Mouse (Mus musculus) B cell, adult 2 months (primary cell): Measurements from ENCODE around the gene Prkd2.

Experiments used
- DNase-seq, 2 experiments: peaks; one replicate each; pipeline ENCODE4 v3.0.0; 2022

Prkd2 gene

DNA sequence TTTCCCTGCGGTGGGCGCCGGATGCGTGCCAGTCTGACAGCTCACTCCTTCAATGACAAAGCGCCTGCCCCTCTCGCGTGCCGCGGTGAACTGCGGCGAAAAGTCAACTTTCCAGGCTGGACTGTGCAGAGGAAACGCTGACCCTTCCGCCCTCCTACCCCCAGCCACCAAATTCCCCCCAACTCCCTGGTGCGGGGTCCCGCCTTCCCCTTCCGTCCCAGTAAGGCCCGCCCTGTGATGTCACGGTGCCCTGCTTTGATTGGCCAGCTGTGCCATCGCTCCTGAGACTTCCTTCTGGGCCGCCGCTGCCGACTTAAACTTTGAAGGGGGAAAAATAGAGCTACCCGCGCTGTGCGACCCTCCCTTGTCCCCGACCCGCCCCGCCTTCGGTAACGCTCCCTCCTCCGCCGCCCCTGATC is at the start of gene Prkd2:
TSS of gene Prkd2 (plus strand) at position 258 of the 419 bp plus-strand sequence.
- DNase-seq = peak; percentile 88 to 89

DNA sequence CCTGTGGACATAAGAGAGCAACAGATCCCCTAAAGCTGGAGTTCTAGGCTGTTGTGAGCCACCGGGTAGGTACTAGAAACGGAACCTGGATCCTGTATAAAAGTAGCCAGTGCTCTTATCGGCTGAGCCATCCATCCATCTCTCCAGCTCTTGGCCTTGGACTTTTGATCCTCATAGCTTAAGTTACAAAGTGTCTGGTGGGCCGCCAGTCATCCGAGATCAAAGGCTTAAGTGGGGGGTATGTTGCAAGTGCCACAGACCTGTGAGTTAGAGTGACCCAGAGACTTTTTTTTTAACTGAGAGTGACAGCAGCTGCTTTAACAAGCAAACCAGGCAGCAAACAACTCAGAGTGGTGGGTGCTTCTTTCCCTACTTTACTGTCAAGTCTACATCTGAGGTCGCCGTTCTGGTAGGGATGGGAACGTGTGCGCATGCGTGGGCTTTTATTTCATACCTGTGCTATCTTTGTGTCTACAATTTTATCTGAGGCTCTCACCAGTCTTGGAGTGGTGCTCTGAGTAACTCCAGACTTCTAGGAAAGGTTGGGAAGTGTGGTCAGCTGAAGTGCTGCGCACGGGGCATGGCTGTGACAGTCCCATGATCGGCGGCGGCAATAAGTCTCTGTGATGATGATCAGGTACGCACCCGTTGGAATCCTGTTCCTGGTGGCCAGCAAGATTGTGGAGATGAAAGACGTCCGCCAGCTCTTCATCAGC is 49.5 kb upstream of the Prkd2 start:
- no peak for DNase-seq

DNA sequence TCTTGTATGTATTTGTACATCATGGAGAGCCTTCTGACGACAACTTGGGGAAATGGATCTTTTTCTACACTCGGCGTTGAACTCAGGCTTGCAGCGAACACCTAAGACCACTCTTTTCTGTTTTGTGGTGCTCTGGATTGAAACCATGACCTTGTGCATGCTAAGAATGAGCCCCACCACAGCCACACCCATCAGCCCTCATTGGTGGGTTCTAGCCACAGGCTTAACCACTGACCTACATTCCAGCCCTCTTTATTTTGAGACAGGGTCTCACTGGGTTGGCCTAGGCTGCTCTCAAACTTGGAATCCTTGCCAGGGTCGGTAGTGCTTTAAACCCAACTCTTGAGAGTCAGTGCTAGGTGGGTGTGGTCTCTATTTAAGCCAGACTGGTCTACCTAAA is 47.8 kb upstream of the Prkd2 start:
- no peak for DNase-seq

DNA sequence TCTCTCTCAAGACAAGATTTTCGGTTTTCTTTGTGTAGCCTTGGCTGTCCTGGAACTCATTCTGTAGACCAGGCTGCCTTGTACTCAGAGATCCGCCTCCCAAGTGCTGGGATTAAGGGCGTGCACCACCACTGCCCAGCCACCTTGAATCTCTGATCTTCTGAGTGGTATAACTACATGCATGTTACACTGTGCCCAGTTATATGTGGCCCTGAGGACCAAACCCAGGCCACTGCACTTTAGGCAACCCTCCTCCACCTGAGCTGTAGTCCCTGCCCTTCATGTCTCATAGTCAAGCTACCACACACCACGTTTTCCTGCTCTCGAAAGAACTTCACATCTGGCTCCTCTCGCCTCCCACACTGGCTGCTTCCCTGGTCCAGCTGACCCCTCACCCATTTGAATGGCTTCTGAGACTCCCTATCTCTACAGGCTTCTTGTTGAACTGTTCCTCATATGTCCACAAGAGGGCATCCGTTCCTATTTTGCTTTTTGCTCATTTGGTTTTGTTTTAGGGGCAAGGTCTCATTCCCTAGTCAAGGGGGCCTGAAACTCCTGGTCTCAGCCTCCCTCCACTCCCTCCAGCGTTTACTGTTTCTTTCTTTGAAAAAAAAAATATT is 38.2 kb upstream of the Prkd2 start:
- peak; percentile 40 for DNase-seq

DNA sequence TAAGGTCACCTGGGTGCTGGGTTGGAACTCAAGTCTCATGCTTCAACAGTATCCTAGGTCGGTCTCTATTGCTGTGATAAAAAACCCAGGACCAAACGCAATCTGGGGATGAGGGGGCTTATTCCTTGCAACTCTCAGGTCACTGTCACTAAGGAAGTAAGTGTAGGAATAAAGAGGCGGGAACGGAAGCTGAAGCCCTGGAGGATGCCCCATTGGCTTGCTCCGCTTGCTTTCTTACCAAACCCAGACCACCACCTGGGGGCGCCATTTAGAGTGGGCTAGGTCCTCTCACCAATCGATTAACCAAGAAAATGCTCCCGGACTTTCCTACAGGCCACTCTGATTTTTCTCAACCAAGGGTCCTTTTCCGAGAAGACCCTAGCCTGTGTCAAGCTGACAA is 34.8 kb upstream of the Prkd2 start:
- peak; percentile 33 to 41 for DNase-seq

GRCm38 (mm10) chr7:16808647-16809046 is 34.1 kb upstream of the Prkd2 start:
- no peak for DNase-seq

DNA sequence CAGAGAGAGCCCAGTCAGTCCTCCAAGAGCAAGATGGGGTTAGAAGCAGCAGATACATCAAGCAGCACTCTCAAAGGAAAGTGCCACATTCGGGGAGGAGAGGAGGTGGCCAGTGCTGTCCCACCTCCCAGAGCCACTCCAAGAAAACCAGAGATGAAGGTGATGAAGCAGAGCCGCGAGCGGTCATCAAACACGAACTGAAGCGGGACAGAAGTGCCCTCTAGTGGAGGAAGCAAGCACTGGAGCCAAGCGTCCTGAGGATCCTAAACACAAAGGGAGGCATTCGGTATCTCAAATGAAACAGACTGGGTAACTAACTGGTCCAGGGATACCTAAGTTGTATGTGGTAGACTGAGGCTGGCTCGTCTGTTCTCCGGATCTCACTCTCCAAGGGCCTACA is 33.0 kb upstream of the Prkd2 start:
- DNase-seq = peak; percentile 53 to 54

DNA sequence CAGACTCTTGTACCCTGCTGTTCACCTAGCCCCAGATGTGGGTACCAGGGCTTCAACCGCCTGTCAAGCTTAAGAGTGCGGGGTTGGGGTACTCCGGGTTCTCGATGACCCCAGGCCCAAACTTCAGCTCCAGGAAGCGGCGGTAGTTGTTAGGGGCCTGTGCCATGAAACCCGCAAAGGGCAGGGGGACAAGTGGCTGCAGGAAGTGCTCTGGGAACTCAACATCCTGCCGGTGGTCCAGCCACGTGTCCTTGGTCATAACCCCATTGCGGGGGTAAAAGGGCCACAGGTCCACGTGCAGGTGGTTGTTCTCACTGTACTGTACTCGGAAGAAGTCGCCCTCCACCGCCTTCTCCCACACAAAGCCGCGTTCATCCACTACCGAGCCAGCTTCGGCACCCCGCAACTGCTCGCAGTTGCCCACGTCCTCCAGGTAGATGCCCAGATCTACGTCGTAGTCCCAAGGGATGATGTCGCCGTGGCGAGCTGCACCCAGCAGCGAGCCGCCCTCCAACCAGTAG is 32.2 kb upstream of the Prkd2 start:
- DNase-seq = no peak

DNA sequence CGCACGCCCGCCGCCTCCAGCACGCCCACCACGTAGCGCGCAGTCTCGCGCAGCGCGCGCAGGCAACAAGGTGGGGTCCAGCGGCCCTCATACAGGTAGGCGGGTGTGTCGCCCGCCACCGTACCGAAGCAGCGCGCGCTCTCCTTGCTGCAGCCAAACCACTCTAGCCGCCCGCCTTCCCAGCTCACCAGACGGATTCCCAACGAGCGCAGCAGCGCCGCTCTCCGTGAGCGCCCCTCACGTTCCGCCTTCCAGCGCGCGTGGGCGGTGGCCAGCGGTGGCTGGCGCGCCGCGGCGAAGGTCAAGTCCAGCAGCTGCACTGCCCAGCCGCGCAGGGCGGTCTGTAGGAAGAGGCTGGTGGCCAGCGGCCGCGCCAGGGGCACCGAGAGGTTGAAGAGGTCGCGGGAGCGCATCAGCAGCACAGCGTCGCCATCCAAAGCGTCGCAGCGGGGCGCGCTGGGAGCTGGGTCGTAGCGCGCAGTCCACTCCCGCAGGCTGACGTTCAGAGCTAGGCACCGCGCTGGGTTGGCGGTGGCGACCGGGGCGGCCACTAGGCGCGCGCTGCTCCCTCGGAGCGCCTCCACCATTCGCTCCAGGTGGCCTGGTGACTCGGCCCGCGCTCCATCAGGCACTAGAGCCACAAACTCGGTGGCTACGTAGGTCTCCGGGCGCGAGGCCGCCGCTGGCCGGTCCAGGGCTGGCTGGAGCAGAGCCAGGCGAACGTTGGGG is 31.6 kb upstream of the Prkd2 start:
- DNase-seq = no peak

DNA sequence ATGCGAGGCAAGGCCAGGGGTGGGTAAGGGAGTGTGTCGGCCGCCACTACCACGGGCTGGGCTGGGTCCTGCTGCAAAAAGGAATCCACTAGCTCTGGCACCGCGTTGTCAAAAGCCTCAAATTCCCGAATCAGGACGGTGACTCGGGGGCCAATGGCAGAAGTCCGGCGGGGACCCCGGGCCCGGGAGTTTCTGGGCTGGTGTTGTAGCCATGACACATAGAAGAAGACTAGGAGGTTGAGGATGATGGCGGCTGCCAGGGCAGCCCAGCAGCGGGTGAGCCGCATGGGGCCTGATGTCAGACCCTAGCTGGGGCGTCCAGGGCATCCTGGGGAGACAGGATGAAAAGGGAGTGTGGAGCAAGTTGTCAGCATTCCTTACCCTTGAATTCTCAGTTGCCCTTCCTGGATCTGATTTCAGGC is 31.0 kb upstream of the Prkd2 start:
- no peak for DNase-seq

GRCm38 (mm10) chr7:16812505-16812904 is 30.2 kb upstream of the Prkd2 start:
- DNase-seq = peak; percentile 15 to 26

DNA sequence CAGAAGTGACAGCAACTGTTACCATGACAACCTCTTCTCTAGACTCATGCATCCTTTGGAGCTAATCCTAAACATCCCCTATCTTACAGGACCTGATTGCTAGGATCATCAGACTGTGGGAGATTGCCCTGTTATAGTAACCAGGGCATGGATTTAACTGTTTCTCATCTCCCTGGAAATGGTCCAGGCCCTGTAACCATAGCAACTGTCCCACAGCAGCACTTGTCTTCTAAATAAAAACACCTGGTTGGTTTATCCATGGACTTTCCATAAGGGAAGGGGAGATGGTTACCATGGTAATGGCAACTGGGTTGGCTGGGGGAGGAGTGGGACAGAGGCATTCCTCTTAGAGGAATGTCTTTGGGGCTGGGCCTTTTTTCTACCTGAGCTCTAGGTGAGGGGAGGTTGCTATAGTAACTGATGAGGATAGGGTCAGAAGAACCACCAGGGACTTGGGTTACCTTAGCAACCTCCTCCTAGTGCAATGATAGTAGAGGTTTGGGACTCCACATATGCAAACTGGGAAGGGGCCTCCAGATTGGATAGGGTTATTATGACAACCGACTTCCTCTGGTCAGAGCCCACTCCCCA is 27.3 kb upstream of the Prkd2 start, which contains the start of gene Strn4:
TSS of gene Strn4 (plus strand) at position 539 of the 591 bp plus-strand sequence.
- peak; percentile 19 to 23 for DNase-seq

DNA sequence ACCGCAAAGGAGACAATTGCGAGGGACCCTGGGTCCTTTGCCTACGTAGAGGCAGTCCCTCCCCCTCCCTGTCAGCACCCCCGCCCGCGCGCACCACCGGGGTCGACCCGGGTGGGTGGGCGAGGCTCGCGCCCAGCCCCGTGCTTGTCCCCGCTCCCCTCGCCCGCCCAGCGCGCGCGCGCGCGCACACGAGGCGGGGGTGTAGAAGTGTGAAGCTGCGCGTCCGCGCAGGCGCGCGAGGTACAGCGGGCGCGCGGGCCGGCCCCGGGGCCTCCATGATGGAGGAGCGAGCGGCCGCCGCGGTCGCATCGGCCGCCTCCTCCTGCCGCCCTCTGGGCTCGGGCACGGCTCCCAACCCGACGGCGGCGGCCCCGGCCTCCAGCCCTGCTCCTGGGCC is 26.6 kb upstream of the Prkd2 start:
- DNase-seq = peak; percentile 77 to 81

DNA sequence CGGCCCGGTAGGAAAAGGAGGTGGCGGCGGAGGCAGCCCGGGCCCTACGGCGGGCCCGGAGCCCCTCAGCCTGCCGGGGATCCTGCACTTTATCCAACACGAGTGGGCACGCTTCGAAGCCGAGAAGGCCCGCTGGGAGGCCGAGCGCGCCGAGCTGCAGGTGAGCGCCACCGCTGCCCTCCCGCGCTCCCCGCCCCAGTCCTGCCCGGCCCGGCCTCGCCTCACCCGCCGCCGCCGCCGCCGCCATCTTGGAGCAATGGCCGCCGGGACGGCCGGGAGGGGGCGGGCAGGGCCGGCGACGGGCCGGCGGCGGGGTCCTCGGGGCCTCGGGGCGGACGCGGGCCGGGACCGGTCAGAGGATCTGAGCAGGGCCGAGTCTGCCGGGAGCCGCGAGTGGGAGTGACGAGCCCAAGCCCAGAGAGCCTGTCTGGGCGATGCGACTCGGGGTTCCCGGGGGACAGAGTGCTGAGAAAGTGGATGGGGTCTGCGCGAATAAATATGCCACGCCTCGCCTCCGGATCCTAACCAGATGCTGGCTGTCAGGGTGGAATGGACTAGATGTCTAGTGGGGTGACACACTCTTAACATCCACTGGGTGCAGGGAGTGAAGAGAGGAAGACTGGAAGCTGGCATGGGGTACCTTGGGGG is 26.1 kb upstream of the Prkd2 start, which contains the start of gene Fkrp:
TSS of gene Fkrp (minus strand) at position 258 of the 648 bp plus-strand sequence.
- peak; percentile 56 to 62 for DNase-seq

DNA sequence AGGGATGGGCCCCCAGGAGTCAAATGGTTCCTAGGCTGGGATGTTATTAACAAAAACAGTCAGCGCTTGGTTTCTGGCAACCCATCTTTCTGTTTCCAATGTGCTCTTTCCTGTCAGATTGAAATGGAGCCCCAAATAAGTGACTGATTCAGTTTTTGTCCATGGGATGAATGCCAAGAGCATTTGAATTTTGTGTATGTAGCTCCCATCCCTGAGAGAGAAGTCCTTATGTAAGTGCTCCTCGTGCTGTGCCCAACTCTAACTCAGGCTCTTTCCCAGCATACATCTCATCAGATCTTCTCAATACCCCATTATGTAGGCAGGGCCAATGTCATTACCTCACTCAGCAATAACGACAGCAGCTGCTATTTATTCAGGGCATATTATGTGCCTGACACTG is 25.0 kb upstream of the Prkd2 start:
- DNase-seq = no peak

DNA sequence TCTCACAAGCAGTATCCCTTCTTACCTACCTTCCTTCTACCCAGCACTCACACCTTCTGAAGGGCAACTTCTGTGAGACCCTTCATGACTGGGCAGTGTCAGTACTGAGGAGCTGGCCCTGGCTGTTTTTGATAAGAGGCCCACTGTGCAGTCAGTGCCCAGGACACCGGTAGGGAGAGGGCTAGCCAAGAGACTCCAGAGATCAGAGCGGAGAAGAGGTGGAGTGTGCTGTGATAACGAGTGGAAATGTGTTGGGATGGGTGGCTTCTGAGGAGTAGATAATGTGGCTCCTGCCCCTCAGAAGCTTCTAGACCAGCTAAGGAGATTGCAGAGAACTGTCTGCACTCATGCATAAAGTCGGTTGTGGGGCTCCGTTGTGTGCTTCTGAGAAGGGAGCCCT is 22.9 kb upstream of the Prkd2 start:
- no peak for DNase-seq

GRCm38 (mm10) chr7:16820271-16820763 is 22.4 kb upstream of the Prkd2 start:
- DNase-seq = no peak

DNA sequence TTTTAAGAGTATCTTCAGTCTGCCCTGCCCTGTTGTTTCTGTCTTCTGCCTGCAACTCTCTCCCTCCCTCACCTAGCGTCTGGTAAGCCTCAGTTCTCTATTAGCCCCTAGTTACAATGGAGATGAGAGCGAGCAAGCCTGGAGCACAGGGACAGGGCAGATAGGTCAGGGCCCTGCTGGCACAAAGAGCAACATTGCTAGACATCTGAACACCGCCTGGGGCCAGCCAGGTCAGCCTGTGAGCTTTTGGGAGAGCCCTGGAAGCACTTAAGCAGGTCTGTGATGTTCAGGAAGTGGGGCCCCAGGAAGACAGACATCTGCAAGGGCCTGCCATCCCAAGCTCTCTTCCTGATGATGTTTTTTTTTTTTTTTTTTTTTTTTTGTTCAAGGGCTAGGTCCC is 21.6 kb upstream of the Prkd2 start:
- no peak for DNase-seq

GRCm38 (mm10) chr7:16821669-16822101 is 21.0 kb upstream of the Prkd2 start:
- DNase-seq = no peak

GRCm38 (mm10) chr7:16823734-16824133 is 19.0 kb upstream of the Prkd2 start:
- DNase-seq = no peak

DNA sequence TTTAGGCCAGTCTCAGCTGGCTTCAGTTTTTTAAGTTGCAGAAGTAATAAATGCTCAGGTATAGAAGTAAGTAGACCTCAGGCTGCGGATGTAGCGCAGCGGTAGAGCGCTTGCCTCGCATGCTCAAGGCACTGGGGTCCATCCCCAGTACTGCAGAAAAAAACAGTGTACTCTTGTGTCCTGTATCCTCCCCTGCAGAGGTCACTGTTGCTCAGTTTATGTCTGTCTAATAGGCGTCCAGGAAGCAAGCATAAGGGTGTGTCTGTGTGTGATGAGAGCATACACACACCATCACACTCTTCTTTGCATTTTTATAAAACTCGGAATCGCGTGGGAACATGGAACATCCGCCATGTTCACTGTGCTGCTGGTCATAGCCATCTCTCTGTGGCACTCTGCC is 16.9 kb upstream of the Prkd2 start:
- peak; percentile 76 to 81 for DNase-seq

DNA sequence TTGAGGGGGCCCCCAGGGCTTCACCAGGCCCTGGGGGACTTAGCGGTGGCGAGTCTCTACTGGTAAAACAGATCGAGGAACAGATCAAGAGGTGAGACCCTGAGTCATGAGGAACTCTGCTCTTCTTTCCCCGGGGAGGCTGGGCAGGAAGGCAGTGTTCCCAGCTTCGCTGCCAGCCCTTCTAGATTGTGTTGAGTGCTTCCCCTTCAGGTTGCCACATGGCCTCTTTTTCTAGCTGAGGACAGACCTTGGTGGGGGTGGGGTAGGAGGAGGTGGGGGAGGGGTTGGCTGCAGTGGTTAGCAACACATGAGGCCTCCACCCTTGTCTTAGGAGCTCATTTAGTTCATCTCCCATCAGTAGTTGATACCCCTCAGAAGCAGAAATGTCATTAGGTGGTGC is 16.1 kb upstream of the Prkd2 start:
- DNase-seq = no peak
